Mouse (Mus musculus) adrenal gland, postnatal 4 days (tissue): ENCODE measurements around the gene Chd6. TPM values are rescaled to one million over a fixed set of nuclear protein-coding genes. Genes with fewer than 3 reads are reported as not detected.

Source experiments
- DNase-seq, 2 experiments: peaks; one replicate each; pipeline ENCODE4 v3.0.0; 2021 to 2022; ENCODE audit warnings: low spot score in 2 of 2, mixed read lengths in 2 of 2
- long read RNA-seq, 2 experiments: library from polyadenylated mRNA; stranded (forward); transcript quantifications; one replicate each; pipeline ENCODE4 v2.0.0; 2021
- total RNA-seq, 2 experiments: library from RNA; stranded (reverse); gene quantifications; 2 replicates each; pipeline ENCODE4 v1.2.3; 2021

Gene Chd6
- total RNA-seq = 10 to 100 TPM; 57.8 to 62.7 TPM
- long read RNA-seq, experiment 1, partial matches to known transcripts = 3 of 4 reads
- long read RNA-seq, experiment 1, other reads (novel, unspliced or antisense) = 1 of 4 reads
- long read RNA-seq, experiment 2, partial matches to known transcripts = 10 of 15 reads
- long read RNA-seq, experiment 2, other reads (novel, unspliced or antisense) = 5 of 15 reads

GRCm38 (mm10) chr2:161108933-161109371 is at the start of gene Chd6:
TSS of gene Chd6 (minus strand) at chr2:161109075.
- peak; percentile 87 to 97 for DNase-seq

GRCm38 (mm10) chr2:161150004-161150842 is 41.3 kb upstream of the Chd6 start:
- DNase-seq = no peak

GRCm38 (mm10) chr2:161148428-161149020 is 39.6 kb upstream of the Chd6 start:
- DNase-seq = no peak

- no peak for DNase-seq
Measured at GRCm38 (mm10) chr2:161147656-161148427, 39.0 kb upstream of the Chd6 start.

GRCm38 (mm10) chr2:161144799-161145198 is 35.9 kb upstream of the Chd6 start:
- no peak for DNase-seq

- DNase-seq = no peak
Measured at GRCm38 (mm10) chr2:161138672-161139536, 30.0 kb upstream of the Chd6 start.

GRCm38 (mm10) chr2:161136999-161137398 is 28.1 kb upstream of the Chd6 start:
- DNase-seq = no peak

GRCm38 (mm10) chr2:161128367-161129111 is 19.7 kb upstream of the Chd6 start:
- no peak for DNase-seq

- DNase-seq = no peak
Measured at GRCm38 (mm10) chr2:161112011-161112410, 3.1 kb upstream of the Chd6 start.

GRCm38 (mm10) chr2:161109398-161109821 is 535 bp upstream of the Chd6 start:
- DNase-seq = peak in 1 of 2 experiments; percentile 12

GRCm38 (mm10) chr2:161108085-161108927 is 569 bp downstream of the Chd6 start:
- DNase-seq = peak in 1 of 2 experiments; percentile 6

GRCm38 (mm10) chr2:161107236-161107635 is 1.6 kb downstream of the Chd6 start:
- DNase-seq = no peak

GRCm38 (mm10) chr2:161103769-161104168 is 5.1 kb downstream of the Chd6 start:
- DNase-seq = no peak

GRCm38 (mm10) chr2:161102102-161102501 is 6.8 kb downstream of the Chd6 start:
- no peak for DNase-seq

GRCm38 (mm10) chr2:161097746-161098145 is 11.1 kb downstream of the Chd6 start:
- no peak for DNase-seq

GRCm38 (mm10) chr2:161090746-161091405 is 18.0 kb downstream of the Chd6 start:
- no peak for DNase-seq

GRCm38 (mm10) chr2:161090200-161090599 is 18.7 kb downstream of the Chd6 start:
- DNase-seq = no peak

GRCm38 (mm10) chr2:161078590-161078989 is 30.3 kb downstream of the Chd6 start:
- no peak for DNase-seq
